Comparison of ENCODE assay signal across 16 mouse cellular contexts in the genomic region with DNA sequence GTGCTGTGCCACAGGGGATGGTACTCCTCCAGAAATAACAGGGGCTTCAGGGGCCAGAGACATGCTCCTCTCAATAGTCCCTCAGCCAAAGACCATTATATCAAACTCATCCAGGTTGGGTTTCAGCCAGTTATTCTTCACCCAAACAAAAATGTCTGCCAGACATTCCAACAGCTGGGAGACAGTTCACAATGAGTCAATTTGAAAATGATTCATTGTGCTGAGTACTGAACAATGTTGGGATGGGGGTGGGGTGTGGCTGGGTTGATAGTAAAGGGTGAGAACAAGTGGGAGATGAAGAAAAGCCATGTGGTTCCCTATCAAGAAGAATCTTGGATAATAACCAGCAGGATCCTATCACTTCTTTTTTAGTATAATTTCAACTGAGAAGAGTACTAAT.
DNase-seq lines count a peak whose midpoint lies in the region; ATAC-seq and TF ChIP-seq lines count a peak whose summit lies in the region.
"Had no signal": no experiment of that assay in that cellular context is flagged by ENCODE, and none has a peak within 500 bp of the region (broad histone marks: within the 10 kb centered on the region; RNA-seq: fewer than 3 reads in every experiment).

No protein-coding gene starts in this region.

- DNase-seq in layer of hippocampus, adult 9-11 months = peak; percentile 3
- no peak for DNase-seq in layer of hippocampus, adult 9-10 months (ENCODE audit: low spot score)
- DNase-seq in 3T3-L1 (ENCODE audit: low read depth, low spot score) = peak; percentile 88
- peak; percentile 96 for DNase-seq in Muller cell, postnatal 12 days (ENCODE audit: inconsistent ontology term)
- peak; percentile 63 for DNase-seq in brain, embryonic 14.5 days (ENCODE audit: low read depth)
- DNase-seq: cerebellum, adult 2 months; gastrocnemius, postnatal 25 days; kidney, adult 18-20 months; kidney, postnatal 36 days; left cerebral cortex, postnatal 4 days; right cerebral cortex, postnatal 4 days; thymus, adult 2 months had no signal

- TF ChIP-seq CTCF in brain, embryonic 14.5 days (IDR thresholded peaks at IDR 0.05; ENCODE audit: borderline replicate concordance, extremely low read depth, insufficient read depth, insufficient read length) = no peak

- no peak for TF ChIP-seq POLR2A in brain, embryonic 14.5 days (IDR thresholded peaks at IDR 0.05; ENCODE audit: borderline replicate concordance, extremely low read depth, insufficient read depth, insufficient read length, poor library complexity, severe bottlenecking)

- no peak for ATAC-seq in inflammation-experienced regulatory T-cells, adult 6 months
- no peak for ATAC-seq in frontal cortex, adult (ENCODE audit: low TSS enrichment)
- ATAC-seq: lung, postnatal 0 days; midbrain, embryonic 13.5 days had no signal
